Mouse (Mus musculus): ENCODE results near the gene Cmtm7. TPM values are rescaled to one million over a fixed set of nuclear protein-coding genes. Genes with fewer than 3 reads are reported as not detected.
"Not testable (repeated sequence)": the region's sequence is repeated elsewhere in the genome, so short reads cannot be mapped to it uniquely, and the experiment has no call there.

Cmtm7 gene
- polyA plus RNA-seq, 1 experiment from 2014 or later = 57.0 TPM

DNA sequence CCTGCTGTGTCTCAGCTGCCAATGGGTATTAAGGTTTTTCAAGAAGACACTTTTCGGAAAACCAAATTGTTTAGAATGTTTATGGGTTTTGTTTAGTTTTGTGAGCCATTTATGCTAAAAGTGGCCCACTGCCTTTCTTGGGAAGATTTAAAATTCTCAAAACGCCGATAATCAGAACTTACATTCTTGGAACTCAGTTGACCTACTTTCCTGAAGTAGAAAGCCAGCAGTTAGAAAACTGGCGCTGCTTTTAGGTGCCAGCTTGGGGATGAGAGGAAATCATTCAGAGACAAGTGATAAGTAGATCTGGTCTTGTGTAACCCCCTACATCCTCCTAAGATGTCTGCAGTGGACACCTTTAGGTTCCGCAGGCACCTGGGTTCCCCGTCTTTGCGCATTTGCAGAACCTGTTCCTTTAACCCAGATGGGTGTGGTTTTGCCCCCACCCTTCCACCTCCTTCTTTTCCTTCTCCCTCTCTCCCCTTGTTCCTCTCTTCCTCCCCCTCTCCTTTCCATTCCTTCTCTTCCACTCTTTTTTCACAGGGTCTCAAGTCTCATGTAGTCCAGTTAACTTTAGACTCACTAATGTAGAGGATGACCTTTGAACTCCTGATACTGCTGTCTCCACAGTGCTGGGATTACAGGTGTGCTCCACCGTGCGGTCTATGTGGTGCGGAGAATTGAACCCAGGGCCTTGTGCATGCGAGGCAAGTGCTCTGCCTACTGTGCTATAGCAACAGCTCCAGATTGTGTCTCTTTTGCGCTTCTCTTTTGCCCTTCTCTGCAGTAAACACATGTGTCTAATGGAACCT, 49.6 kb downstream of the Cmtm7 start:
- Histone ChIP-seq H3K27ac (ENCODE audit: low read depth, low read length) (no peak overlapping the region), H3K9me3 (ENCODE audit: control insufficient read depth, low read length) (no peaks in the 10 kb centered on the region), H3K4me3 (ENCODE audit: low read depth, low read length) (peak overlapping the region; percentile 71), H3K4me1 (ENCODE audit: control insufficient read depth, insufficient read depth, low read length) (peaks cover 8% of the 10 kb centered on the region), H3K9ac (ENCODE audit: low read length) (peak overlapping the region; percentile 81), H3K36me3 (ENCODE audit: control insufficient read depth, insufficient read depth, low read length) (no peaks in the 10 kb centered on the region), H3K27me3 (ENCODE audit: control insufficient read depth, insufficient read depth, low read length) (no peaks in the 10 kb centered on the region), H3K4me2 (ENCODE audit: low read depth) (peak overlapping the region; percentile 62)
- WGBS = 70% methylated on average over 12 of the region's 12 CpGs
- DNase-seq (ENCODE audit: low spot score) (no peak), ATAC-seq (ENCODE audit: insufficient read depth, low FRiP score, low TSS enrichment) (no peak)

DNA sequence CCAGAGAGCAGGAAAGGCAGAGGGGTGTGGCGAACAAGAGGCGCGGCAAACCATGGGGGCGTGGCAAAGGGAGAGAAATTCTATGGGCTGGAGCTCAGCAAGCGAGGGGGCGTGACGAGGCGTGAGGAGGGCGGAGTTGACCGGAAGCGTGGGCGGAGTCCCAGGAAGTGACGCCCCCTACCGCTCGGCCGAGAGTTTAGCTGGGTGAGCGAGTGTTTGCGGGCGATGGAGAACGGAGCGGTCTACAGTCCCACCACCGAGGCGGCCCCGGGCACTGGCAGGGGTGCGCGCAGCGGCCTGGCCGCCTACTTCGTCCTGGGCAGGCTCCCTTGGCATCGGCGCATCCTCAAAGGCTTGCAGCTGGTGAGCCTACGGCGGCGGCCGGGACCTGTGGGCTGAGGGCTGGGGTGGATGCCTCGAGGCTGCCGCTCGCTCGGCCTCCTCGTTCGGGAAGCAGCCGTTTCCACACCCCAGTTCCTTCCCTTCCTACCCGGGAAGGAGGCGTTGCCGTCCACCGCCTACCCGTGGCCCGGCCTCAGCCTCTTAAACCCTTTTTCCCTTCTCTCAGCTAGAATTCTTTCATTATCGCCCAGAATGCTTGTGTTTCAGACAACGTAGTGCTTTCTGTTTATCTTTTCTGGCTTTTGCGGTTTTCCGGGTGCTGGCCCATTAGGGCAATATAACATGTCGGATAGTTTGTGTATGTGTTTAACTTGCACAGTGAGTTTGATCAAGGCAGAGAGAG, 50.5 kb downstream of the Cmtm7 start, which contains the start of gene Cmtm6:
Cmtm6 (plus strand) TSS at position 106 of the 745 bp plus-strand sequence.
- ATAC-seq (ENCODE audit: insufficient read depth, low FRiP score, low TSS enrichment) = peak; percentile 88
- no peaks in the 10 kb centered on the region for H3K36me3 ChIP-seq (ENCODE audit: control insufficient read depth, insufficient read depth, low read length)
- no peaks in the 10 kb centered on the region for H3K27me3 ChIP-seq (ENCODE audit: control insufficient read depth, insufficient read depth, low read length)
- DNase-seq (ENCODE audit: low spot score) = peak; percentile 96
- H3K27ac ChIP-seq (ENCODE audit: low read depth, low read length) = peak within 1 kb of the TSS; percentile 76
- H3K9me3 ChIP-seq (ENCODE audit: control insufficient read depth, low read length) = no peaks in the 10 kb centered on the region
- H3K4me1 ChIP-seq (ENCODE audit: control insufficient read depth, insufficient read depth, low read length) = peaks cover 8% of the 10 kb centered on the region
- under 1% methylated on average over 53 of the region's 53 CpGs for WGBS
- H3K4me3 ChIP-seq (ENCODE audit: low read depth, low read length) = peak within 1 kb of the TSS; percentile 71
- peak within 1 kb of the TSS; percentile 81 for H3K9ac ChIP-seq (ENCODE audit: low read length)
- peak within 1 kb of the TSS; percentile 62 for H3K4me2 ChIP-seq (ENCODE audit: low read depth)

DNA sequence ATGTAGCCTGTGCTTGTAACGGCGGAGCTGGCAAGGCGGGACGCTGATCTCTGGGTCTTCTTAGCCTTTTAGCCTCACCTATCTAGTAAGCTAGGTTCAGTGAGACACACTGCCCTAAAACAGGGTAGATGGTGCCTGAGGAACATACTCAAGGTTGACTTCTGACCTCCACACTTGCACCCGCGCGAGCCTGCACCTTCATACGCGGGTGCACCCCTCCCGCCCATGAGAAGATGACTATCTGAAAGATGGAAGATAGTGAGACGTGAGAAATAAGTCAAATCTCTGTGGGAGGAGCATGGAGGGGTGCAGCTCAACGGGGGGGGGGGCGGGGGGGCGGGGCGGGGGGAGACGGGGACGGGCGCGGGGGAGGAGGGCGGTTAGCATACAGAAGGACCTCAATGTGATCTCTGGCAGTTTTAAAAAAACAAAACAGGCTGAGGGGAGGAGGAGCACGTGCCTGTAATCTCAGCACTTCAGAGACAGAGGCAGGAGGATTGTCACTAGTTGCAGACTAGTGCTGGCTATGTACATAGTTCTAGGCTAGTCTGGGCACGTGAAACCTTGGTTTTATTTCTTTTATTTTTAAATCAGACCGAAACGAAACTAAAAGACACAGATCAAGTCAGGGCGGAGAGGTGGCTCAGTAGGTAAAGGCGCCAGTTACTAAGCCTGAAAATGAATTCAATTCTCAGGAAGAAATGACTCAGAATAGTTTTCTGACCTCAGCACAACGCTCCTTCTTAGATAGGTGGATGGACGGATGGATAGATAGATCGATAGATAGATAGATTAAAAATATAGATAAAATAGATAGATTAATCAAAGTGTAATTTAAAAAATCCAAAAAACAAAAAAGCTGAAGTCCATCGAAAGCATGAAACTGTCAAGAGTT, 51.5 kb downstream of the Cmtm7 start:
- Histone ChIP-seq H3K4me1 (ENCODE audit: control insufficient read depth, insufficient read depth, low read length) (peaks cover 8% of the 10 kb centered on the region), H3K9ac (ENCODE audit: low read length) (no peak overlapping the region), H3K27me3 (ENCODE audit: control insufficient read depth, insufficient read depth, low read length) (no peaks in the 10 kb centered on the region), H3K27ac (ENCODE audit: low read depth, low read length) (no peak overlapping the region), H3K9me3 (ENCODE audit: control insufficient read depth, low read length) (no peaks in the 10 kb centered on the region), H3K4me2 (ENCODE audit: low read depth) (no peak overlapping the region; the same call in 1 of the 2 replicates), H3K36me3 (ENCODE audit: control insufficient read depth, insufficient read depth, low read length) (0 out of 2 replicates have a peak, but pooled peaks cover 2% of the 10 kb centered on the region), H3K4me3 (ENCODE audit: low read depth, low read length) (no peak overlapping the region; the same call in 1 of the 2 replicates)
- 34% methylated on average over 28 of the region's 30 CpGs for WGBS
- 0 out of 2 replicates have a peak, but pooled peaks have one; percentile 2 for ATAC-seq (ENCODE audit: insufficient read depth, low FRiP score, low TSS enrichment)
- DNase-seq (ENCODE audit: low spot score) = no peak

DNA sequence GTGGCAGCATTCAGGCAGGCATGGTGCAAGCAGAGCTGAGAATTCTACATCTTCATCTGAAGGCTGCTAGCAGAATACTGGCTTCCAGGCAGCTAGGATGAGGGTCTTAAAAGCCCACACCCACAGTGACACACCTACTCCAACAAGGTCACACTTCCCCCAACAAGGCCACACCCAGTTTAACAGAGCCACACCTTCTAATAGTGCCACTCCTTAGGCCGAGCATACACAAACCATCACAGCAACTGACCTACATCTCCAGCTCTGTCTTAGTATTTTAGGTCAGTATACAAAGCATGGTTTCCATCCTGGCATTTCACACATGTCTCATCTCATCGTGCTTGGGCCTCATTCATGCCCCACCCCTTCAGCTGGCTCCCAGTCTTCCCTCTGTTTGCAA, 53.2 kb downstream of the Cmtm7 start:
- H3K4me3 ChIP-seq (ENCODE audit: low read depth, low read length); H3K4me2 ChIP-seq (ENCODE audit: low read depth); H3K4me1 ChIP-seq (ENCODE audit: control insufficient read depth, insufficient read depth, low read length); DNase-seq (ENCODE audit: low spot score); H3K27me3 ChIP-seq (ENCODE audit: control insufficient read depth, insufficient read depth, low read length); H3K9ac ChIP-seq (ENCODE audit: low read length); H3K27ac ChIP-seq (ENCODE audit: low read depth, low read length); H3K9me3 ChIP-seq (ENCODE audit: control insufficient read depth, low read length); ATAC-seq (ENCODE audit: insufficient read depth, low FRiP score, low TSS enrichment); H3K36me3 ChIP-seq (ENCODE audit: control insufficient read depth, insufficient read depth, low read length): not testable (repeated sequence)
- WGBS = 69% methylated on average over 2 of the region's 2 CpGs

DNA sequence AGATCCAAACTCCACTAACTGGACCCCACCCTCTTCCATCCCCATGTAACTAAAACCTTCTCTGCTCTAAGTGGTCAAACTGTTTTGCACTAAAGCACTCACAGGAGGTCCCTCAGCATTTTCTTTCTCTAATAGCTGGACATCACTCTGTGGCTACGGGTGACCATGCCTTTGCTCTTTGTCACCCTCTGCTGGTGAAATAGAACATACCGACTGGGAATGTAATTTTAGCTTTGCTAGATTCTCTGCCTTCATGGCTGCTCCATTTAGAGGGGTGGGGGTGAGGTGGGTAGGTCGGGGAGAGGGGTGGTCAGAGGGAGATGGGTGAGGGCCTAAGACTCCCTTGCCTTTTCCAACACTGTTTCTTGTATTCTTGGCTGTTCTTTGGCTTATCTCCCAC, 54.3 kb downstream of the Cmtm7 start:
- no peak overlapping the region for H3K27ac ChIP-seq (ENCODE audit: low read depth, low read length)
- 4% methylated on average over 3 of the region's 3 CpGs for WGBS
- H3K4me1 ChIP-seq (ENCODE audit: control insufficient read depth, insufficient read depth, low read length) = peaks cover 6% of the 10 kb centered on the region
- H3K4me3 ChIP-seq (ENCODE audit: low read depth, low read length) = no peak overlapping the region
- peak; percentile 31 for DNase-seq (ENCODE audit: low spot score)
- no peaks in the 10 kb centered on the region for H3K9me3 ChIP-seq (ENCODE audit: control insufficient read depth, low read length)
- peaks cover 9% of the 10 kb centered on the region for H3K36me3 ChIP-seq (ENCODE audit: control insufficient read depth, insufficient read depth, low read length)
- H3K9ac ChIP-seq (ENCODE audit: low read length) = no peak overlapping the region
- H3K27me3 ChIP-seq (ENCODE audit: control insufficient read depth, insufficient read depth, low read length) = no peaks in the 10 kb centered on the region
- no peak for ATAC-seq (ENCODE audit: insufficient read depth, low FRiP score, low TSS enrichment)
- no peak overlapping the region for H3K4me2 ChIP-seq (ENCODE audit: low read depth)

DNA sequence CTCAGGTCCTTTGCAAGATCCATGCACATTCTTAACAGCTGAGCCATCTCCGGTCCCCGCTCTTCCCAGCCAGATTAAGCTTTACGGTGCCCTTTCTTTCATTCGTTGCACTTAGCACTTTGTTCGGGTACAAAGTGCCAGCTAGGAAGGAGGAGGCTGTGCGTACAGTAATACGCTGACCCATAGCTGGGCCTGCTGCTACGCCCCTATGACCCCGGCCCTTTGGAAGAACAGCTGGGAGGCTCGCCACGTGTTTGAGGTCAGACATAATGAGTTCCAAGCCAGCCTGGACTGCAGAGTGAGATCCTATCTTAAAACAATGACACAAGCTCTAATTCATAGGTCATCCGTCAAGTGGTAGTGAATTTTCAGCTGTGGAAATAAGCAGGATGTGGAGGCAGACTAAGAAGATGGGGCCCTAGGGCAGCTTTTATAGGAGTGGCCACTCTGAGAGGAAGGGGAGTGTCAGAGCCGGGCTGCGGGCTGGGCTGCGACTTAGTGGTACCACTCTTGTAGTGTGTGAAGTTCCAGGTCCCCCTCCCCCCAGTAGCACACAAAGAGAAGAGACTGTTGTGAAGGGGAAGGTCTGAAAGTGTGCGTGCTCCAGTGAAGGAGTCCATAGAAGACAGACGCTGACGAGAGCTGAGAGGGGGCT, 64.9 kb downstream of the Cmtm7 start:
- Histone ChIP-seq H3K4me3 (ENCODE audit: low read depth, low read length) (no peak overlapping the region), H3K4me2 (ENCODE audit: low read depth) (no peak overlapping the region), H3K27me3 (ENCODE audit: control insufficient read depth, insufficient read depth, low read length) (no peaks in the 10 kb centered on the region), H3K27ac (ENCODE audit: low read depth, low read length) (no peak overlapping the region), H3K9ac (ENCODE audit: low read length) (no peak overlapping the region), H3K9me3 (ENCODE audit: control insufficient read depth, low read length) (no peaks in the 10 kb centered on the region), H3K4me1 (ENCODE audit: control insufficient read depth, insufficient read depth, low read length) (no peaks in the 10 kb centered on the region), H3K36me3 (ENCODE audit: control insufficient read depth, insufficient read depth, low read length) (peaks cover 15% of the 10 kb centered on the region)
- ATAC-seq (ENCODE audit: insufficient read depth, low FRiP score, low TSS enrichment) (no peak), DNase-seq (ENCODE audit: low spot score) (no peak)
- WGBS = 70% methylated on average over 18 of the region's 18 CpGs

DNA sequence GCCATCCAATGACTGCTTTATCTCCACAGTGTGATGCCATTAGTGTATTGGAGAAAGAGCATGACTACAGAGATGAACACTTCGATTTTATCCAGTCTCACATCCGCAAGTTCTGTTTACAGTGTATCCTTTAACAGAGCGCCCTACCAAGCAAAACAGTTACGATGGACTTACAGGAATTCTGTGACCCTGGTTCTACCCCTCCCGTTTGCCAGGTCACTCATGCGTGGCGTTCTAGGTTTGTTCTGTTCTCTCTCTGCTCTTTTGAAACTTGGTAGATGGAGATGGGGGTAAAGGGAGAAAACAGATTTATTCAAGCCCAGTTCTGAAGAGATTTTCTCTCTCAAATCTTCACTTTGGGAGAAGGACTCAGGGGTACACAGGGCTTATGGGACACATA, 68.2 kb downstream of the Cmtm7 start:
- 91% methylated on average over 7 of the region's 7 CpGs for WGBS
- Histone ChIP-seq H3K36me3 (ENCODE audit: control insufficient read depth, insufficient read depth, low read length) (peaks cover 15% of the 10 kb centered on the region), H3K4me1 (ENCODE audit: control insufficient read depth, insufficient read depth, low read length) (no peaks in the 10 kb centered on the region), H3K9ac (ENCODE audit: low read length) (no peak overlapping the region), H3K4me2 (ENCODE audit: low read depth) (no peak overlapping the region), H3K9me3 (ENCODE audit: control insufficient read depth, low read length) (no peaks in the 10 kb centered on the region), H3K27me3 (ENCODE audit: control insufficient read depth, insufficient read depth, low read length) (no peaks in the 10 kb centered on the region), H3K4me3 (ENCODE audit: low read depth, low read length) (no peak overlapping the region), H3K27ac (ENCODE audit: low read depth, low read length) (no peak overlapping the region)
- DNase-seq (ENCODE audit: low spot score) = no peak
- ATAC-seq (ENCODE audit: insufficient read depth, low FRiP score, low TSS enrichment) = no peak

DNA sequence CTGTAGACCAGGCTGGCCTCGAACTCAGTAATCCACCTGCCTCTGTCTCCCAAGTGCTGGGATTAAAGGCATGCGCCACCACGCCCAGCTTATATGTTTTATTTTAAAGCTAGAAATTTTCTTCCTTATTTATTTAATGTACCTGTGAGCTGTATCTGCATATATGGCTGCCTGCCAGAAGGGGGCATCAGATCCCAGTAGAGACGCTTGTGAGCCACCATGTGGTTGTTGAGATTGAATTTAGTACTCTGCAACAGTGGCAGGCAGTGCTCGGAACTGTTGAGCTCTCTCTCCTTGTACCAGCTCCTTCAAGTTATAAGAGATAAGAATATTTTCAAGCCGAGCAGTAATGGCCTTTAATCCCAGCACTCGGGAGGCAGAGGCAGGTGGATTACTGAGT, 71.3 kb downstream of the Cmtm7 start:
- WGBS = 84% methylated on average over 7 of the region's 7 CpGs
- no peak overlapping the region for H3K4me2 ChIP-seq (ENCODE audit: low read depth)
- H3K4me1 ChIP-seq (ENCODE audit: control insufficient read depth, insufficient read depth, low read length) = no peaks in the 10 kb centered on the region
- no peak overlapping the region for H3K4me3 ChIP-seq (ENCODE audit: low read depth, low read length)
- H3K9me3 ChIP-seq (ENCODE audit: control insufficient read depth, low read length) = no peaks in the 10 kb centered on the region
- DNase-seq (ENCODE audit: low spot score) (no peak), ATAC-seq (ENCODE audit: insufficient read depth, low FRiP score, low TSS enrichment) (no peak)
- no peaks in the 10 kb centered on the region for H3K27me3 ChIP-seq (ENCODE audit: control insufficient read depth, insufficient read depth, low read length)
- peaks cover 16% of the 10 kb centered on the region for H3K36me3 ChIP-seq (ENCODE audit: control insufficient read depth, insufficient read depth, low read length)
- H3K9ac ChIP-seq (ENCODE audit: low read length) = no peak overlapping the region
- no peak overlapping the region for H3K27ac ChIP-seq (ENCODE audit: low read depth, low read length)

Data from neural tube, embryonic 11.5 days (tissue).